Mouse (Mus musculus) adipocyte (in vitro differentiated cells): ENCODE results near the gene Gm10100.
"Not testable (repeated sequence)": the region's sequence is repeated elsewhere in the genome, so short reads cannot be mapped to it uniquely, and the experiment has no call there.

Experiments
- DNase-seq: peaks from one replicate; pipeline ENCODE4 v3.0.0-alpha.2; 2016; ENCODE audit warnings: low spot score

Gm10100 gene

DNA sequence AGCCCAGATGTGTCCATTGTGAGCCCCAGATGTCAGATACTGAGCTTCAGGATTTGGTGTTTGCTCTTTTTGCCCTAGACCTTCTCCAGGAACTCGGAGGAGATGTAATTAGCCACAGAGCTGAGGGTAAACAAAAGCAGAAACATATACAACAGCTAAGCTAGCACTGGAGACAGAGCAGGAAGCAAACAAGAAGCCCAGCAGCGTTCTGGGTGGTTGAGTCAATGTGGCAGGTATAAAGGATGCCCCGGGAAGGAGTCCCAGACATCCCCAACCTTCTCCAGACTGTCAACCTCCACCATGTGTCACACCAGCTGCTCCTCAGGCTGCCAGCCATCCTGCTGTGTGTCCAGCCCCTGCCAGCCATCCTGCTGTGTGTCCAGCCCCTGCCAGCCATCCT is at the start of gene Gm10100:
Gm10100 (plus strand) TSS at position 301 of the 400 bp plus-strand sequence.
- no peak for DNase-seq

DNA sequence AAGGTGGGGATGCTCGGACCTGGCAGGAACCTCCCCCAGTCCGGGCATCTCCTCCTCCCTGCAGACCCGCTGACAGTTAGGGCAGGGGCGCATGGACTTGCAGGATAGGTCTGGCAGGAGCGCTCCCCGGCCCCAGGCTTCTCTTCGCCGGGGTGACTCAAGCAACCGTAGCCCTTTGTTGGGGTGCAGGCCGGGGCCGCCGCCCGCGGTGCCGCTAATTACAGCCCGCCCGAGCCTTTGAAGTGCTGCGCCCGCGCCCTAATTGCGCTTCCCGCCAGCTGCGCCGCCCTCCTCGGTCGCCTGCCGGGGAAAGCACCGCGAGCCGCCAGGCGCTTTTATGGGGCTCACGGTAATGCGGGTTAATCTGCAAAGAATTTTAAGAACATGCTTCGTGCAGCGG is 48.7 kb upstream of the Gm10100 start:
- no peak for DNase-seq

DNA sequence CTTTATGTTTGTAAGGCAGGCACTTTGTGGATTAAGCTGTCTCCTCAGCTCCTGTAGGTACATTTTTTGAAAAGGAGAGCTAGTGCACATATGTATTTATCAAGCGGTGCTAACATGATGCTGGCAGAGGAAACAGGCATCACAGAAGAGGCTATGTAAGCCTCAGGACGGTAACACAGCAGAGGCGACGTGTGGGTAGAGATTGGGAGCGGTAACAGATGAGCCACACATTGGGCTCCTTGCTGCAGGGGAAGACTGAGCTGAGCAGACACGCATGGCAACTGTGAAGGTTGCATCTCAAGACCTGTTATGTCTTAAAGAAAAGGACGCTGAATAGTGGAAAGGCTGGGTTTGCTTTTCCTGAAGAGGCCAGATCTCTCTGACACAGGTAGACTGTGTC is 43.3 kb upstream of the Gm10100 start:
- no peak for DNase-seq

DNA sequence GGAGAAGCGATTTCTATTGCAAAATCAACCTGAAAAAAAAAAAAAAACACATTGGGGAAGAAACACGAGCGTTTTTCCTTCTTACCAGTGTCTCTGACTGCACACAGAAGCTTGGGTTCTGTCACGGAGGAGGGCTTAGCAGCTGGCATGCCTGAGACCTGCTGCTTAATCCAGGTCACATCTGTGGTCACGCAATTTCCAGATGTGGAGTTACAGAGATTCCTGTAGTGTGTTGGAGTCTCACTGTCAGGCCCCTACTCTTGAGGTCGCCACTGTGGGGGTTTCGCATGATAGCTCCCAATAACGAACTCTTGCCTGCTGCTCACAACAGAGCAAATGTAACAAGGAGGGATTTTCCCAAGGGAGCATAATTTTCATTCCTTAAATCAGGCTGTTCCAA is 42.1 kb upstream of the Gm10100 start:
- no peak for DNase-seq

DNA sequence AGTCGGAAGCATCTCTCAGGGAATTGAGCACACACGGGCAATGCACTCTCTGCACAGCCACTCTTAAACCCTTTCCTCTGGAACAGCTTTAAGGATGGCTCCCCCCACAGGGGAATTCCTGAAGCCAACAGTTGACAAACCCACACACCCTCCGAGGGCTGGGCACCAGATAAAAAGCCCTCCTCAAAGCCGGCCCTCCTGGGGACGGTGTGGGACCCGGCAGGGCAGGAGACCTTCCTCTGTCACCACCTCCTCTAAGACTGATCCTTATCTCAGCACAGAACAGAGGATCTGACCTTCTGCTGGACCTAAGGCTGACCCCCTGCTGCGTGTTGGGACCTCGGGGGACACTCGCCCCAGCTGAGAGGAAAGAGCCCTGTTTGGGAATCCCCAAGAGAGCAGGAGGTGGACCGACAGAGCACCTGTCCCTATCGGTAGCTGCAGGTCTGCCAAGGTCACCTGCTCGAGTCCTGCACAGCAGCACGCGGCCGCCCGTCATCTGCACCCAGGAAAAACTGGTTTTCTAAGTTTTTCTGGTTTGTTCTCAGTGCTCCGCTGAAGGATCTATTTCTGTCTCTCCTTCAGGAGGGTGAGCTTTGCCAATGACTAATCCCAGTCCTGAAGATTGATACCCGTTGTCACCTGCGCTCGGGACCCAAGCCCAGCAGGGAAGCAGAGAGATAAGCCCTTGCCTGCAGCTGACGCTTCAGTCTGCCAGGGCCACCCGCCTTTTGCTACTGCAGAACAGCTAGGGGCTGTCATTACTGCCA is 40.2 kb upstream of the Gm10100 start, which contains the start of gene Tspear:
Tspear (plus strand) TSS at position 675 of the 770 bp plus-strand sequence.
- no peak for DNase-seq

DNA sequence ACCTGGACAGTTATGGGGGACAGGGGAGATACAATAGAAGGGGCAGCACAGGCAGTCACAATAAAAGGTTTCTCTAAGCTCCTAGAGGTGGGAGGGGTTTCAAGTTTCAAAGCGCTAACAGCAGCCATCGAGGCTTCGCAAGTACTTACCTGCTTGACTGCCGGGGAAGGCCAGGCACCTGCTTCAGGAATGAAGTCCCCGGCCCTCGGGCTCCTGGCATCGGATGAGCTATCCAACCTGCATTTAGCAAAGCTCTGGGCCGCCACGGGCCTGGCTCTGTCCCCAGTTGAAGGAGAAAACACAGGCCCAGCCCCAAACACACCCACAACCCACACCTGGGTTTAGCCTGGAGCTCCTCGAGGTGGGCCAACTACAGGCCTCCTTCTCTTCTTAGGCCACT is 39.3 kb upstream of the Gm10100 start:
- no peak for DNase-seq

DNA sequence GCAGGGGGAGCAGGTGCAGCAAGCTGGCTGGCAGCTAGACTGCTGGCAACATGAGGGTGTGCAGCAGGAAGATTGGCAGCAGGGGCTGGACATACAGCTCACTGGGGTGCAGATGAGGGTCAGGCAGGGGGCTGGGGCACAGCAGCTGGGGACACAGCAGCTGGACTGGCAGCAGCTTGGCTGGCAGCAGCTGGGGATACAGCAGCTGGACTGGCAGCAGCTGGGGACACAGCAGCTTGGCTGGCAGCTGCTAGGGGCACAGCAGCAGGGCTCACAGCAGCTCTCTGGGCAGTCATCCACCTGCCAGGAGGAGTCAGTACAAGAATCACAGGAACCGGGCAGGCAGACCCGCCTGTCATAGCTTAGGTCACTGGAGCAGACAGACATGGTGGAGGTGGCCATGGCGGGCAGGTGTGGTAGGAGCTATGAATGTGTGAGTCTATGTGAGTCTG is 35.9 kb upstream of the Gm10100 start, which contains the start of gene Gm19402:
Gm19402 (minus strand) TSS at position 402 of the 452 bp plus-strand sequence.
- DNase-seq: not testable (repeated sequence)

DNA sequence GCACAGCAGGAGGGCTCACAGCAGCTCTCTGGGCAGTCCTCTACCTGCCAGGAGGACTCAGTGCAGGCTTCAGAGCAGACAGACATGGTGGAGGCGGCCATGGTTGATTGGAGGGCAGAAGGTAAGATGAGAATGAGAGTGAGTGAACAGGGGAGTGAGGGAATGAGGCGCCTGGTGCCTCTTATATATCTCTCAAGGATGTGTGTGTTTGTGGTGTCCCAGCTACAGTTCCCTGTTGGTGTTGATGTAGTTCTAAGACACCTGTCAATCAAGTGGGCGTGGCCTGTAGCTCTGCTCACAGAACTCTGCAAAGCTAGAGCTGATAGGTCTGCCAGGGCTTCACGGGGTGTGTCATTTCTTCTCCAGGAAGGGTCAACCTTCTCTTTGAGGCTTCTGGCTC is 29.2 kb upstream of the Gm10100 start, which contains the start of gene Gm9508:
Gm9508 (minus strand) TSS at position 101 of the 400 bp plus-strand sequence.
- DNase-seq: peak; percentile 21

DNA sequence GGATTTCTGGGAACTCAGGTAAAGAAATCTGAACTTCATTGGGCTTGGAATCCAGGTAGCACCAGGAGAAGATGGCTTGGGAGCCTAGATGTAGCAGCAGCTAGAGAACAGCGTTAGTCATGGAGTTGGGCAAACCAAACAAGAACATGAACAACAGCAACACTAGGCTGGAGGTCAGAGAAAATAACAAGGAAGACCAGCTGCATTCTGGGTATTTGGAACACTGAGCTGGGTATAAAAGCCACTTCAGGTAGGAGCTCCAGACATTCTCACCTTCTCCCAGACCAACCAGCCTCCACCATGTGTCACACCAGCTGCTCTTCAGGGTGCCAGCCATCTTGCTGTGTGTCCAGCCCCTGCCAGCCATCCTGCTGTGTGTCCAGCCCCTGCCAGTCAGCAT is 20.0 kb upstream of the Gm10100 start, which contains the start of gene Gm10272:
Gm10272 (plus strand) TSS at position 301 of the 400 bp plus-strand sequence.
- no peak for DNase-seq

DNA sequence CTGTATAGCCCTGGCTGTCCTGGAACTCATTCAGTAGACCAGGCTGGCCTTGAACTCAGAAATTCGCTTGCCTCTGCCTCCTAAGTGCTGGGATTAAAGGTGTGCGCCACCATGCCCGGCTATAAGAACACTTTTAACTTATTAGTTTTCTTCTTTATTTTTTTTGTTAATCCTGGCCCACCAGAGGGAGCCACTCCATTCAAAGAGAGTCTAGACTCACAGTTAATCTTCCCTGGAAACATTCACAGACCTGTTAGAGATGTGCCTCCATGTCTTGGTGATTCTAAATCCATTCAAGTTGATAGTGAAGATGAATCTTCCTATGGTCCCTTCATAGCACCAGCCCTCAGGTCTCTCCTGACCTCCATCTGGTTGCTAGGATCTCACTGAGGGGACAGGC is 16.5 kb upstream of the Gm10100 start:
- DNase-seq: no peak

DNA sequence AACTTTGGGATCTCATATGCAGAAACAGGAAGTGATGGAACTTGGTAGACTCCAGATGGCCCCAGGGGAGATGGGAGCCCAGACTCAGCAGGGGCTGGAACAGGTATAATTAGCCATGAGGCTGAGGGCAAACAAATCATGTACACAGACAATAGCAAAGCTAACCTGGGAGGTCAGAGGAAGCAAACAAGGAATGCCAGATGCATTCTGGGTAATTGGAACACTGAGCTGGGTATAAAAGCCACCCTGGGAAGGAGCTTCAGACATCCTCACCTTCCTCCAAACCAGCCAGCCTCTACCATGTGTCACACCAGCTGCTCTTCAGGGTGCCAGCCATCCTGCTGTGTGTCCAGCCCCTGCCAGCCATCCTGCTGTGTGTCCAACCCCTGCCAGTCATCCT is 15.1 kb upstream of the Gm10100 start, which contains the start of gene Gm10024:
Gm10024 (plus strand) TSS at position 301 of the 400 bp plus-strand sequence.
- DNase-seq: not testable (repeated sequence)

DNA sequence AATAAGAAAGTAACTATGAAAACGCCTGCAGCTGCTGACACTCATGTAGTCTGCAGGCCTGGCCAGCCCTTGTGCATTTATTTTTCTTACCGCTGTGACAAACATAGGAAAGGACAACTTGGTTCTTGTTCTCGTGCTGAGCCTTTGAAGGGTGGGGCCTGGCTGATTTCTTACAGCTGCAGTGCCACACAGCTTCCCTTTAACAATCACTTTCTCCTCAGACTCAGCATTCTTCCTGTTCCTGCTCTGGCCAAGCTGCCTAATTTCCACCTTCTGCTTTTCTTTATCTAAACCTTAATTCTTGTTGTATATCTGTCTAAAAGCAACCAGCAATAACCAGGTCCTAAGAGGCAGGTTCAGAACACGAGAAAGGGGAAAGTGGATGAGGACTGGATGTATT is 12.6 kb upstream of the Gm10100 start:
- DNase-seq: no peak

DNA sequence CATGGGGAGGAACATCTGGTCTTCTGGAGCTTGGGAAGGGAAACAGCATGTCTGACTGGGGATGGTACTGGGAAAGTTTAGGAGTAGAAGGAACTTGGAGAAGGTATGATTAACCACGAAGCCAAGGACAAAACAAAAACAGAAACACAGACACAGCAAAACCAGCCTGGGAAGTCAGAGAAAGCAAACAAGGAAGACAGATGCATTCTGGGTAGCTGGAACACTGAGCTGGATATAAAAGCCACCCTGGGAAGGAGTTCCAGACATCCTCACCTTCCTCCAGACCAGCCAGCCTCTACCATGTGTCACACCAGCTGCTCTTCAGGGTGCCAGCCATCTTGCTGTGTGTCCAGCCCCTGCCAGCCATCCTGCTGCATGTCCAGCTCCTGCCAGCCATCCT is 10.8 kb upstream of the Gm10100 start, which contains the start of gene Gm10142:
Gm10142 (plus strand) TSS at position 301 of the 400 bp plus-strand sequence.
- no peak for DNase-seq

DNA sequence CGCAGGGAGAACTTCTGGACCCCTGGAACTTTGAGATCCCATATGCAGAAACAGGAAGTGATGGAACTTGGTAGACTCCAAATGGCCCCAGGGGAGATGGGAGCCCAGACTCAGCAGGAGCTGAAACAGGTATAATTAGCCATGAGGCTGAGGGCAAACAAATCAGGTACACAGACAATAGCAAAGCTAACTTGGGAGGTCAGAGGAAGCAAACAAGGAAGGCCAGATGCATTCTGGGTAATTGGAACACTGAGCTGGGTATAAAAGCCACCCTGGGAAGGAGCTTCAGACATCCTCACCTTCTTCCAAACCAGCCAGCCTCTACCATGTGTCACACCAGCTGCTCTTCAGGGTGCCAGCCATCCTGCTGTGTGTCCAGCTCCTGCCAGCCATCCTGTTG is 6.0 kb upstream of the Gm10100 start, which contains the start of gene Krtap12-1:
Krtap12-1 (plus strand) TSS at position 301 of the 400 bp plus-strand sequence.
- not testable (repeated sequence) for DNase-seq

DNA sequence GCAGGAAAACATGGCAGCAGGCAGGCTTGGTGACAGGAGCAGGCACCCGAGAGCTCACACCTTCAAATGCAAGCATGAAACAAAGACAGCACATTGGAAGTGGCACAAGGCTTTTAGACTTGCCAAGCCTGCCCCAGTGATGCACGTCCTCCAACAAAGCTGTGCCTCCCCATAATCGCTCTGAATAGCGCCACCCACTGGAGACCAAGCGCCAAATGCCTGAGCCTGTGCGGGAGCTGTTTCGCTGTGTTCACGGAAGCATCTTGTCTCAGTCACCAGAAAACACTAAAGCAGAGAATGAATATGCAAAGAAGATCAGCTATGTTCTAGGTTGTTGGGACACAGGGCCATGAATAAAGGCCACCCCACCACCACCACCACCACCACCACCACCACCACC is 1.4 kb upstream of the Gm10100 start:
- DNase-seq: no peak

DNA sequence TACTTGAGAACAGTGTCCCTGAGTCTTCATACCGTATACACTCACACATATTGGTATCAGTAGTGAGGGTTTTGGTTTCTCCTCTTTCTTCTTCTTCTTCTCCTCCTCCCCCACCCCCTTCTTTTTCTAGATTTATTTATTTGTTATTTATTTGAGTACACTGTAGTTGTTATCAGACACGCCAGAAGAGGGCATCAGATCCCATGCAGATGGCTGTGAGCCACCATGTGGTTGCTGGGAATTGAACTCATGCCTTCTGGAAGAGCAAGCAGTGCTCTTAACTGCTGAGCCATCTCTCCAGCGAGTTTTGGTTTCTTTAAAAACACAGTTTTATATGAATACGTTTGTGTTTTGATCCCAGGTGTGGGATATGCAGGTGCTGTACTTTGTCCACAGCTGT is 2.0 kb downstream of the Gm10100 start:
- peak; percentile 14 for DNase-seq

DNA sequence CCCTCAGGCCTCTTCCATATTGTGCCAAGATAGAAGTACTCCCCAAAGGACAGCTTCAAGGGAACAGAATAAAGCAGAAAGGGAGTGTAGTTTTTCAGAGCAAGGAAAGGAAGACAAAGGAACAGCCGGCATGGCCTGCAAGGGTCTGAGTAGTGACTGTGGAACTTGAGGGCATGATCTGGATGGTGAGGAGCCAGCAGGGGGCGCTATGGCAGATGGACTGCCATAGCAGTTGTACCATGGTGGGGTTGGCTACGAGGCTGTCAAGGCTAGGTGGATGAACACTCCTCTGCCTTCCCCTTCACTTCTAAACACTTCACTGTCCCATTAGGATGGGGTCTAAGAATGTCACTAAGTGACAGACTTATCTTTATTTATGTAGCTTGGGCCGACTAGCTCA is 3.0 kb downstream of the Gm10100 start:
- DNase-seq: no peak

DNA sequence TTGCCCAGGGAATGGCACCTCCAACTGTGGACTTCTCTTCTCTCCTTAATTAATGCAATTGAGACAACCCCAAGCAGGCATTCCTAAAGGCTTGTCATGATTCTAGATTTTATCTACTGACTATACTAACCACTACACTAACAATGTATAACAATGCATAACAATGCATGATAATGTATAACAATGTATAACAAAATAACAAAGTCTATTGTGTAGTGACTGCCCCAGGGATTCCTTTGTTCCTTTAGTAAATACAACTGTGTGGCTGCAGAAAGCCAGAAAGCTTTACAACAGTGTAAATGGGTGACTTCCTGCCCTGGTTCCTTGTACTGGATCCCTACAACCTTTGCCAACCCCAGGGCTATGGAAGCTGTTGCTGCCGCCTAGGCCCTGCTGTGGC is 9.6 kb downstream of the Gm10100 start:
- no peak for DNase-seq

DNA sequence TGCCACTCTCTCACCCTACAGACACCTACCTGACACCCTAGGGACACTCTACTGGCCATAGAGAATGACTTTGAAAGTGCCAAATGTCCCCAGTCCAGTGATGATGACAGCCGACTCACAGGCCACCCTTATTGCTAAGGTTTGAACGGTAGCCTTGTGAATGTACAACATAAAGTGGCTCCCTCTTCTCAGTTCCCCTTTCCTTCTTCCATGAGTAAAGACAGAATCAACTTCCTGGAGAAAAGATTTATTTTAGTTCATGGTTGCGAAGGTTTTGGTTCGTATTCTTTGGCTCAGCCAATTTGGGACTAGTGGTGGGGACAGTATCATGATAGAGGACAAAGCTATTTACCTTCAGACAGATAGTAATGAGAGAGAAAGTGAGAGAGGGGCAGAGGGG is 12.6 kb downstream of the Gm10100 start:
- DNase-seq: no peak

DNA sequence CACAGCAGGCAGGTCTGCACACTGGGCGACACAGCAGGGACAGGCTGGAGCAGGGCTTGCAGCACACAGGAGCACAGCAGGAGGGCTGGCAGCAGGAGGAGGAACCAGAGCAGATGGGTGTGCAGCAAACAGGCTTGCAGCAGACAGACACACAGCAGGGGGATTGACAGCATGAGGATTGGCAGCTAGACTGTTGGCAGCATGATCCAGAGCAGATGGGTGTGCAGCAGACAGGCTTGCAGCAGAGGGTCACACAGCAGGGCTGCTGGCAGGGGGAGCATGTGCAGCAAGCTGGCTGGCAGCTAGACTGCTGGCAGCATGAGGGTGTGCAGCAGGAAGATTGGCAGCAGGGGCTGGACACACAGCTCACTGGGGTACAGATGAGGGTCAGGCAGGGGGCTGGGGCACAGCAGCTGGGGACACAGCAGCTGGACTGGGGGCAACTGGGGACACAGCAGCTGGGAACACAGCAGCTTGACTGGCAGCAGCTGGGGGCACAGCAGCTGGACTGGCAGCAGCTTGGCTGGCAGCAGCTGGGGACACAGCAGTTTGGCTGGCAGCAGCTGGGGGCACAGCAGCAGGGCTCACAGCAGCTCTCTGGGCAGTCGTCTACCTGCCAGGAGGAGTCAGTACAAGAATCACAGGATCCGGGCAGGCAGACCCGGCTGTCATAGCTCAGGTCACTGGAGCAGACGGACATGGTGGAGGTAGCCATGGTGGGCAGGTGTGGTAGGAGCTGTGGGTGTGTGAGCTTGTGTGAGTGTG is 15.8 kb downstream of the Gm10100 start, which contains the start of gene Gm18596:
Gm18596 (minus strand) TSS at position 715 of the 765 bp plus-strand sequence.
- not testable (repeated sequence) for DNase-seq

DNA sequence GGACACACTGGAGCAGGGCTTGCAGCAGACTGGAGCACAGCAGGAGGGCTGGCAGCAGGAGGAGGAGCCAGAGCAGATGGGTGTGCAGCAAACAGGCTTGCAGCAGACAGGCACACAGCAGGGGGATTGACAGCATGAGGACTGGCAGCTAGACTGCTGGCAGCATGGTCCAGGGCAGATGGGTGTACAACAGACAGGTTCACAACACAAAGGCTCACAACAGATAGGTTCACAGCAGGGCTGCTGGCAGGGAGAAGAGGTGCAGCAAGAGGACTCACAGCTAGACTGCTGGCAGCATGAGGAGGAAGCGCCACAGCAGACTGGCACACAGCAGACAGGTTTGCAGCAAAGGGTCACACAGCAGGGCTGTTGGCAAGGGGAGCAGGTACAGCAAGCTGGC is 24.4 kb downstream of the Gm10100 start:
- DNase-seq: not testable (repeated sequence)

DNA sequence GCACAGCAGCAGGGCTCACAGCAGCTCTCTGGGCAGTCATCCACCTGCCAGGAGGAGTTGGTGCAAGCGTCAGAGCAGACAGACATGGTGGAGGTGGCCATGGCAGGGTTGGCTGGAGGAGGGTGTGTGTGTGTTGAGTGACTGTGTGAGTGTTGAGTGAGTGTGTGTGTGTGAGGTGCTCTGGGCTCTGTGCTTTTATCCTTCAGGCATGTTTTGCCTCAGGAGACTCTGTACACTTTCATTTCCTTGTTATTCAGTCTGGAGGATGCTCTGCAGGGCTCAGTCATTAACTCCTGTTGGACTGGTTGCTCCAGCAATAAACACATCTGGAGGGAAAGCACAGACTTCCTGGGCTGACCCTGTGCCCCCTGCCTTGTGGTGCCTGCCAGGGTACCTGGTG is 25.0 kb downstream of the Gm10100 start, which contains the start of gene Gm9736:
Gm9736 (minus strand) TSS at position 101 of the 400 bp plus-strand sequence.
- not testable (repeated sequence) for DNase-seq
